Mouse (Mus musculus) ovary, adult 10 weeks (tissue): ENCODE measurements around the gene Lhb. TPM values are rescaled to one million over a fixed set of nuclear protein-coding genes. Genes with fewer than 3 reads are reported as not detected.

ENCODE experiments used
- polyA plus RNA-seq: library from polyadenylated mRNA; stranded (reverse); fragments of 350-450 nt; fragmentation: Illumina TruSeq; extraction: RNeasy Lipid Tissue Mini Kit (QIAGEN cat#74804); gene quantifications from one replicate; pipeline ENCODE4 v1.2.3, GENCODE M21; 2014

Lhb gene
- polyA plus RNA-seq: not detected

DNA sequence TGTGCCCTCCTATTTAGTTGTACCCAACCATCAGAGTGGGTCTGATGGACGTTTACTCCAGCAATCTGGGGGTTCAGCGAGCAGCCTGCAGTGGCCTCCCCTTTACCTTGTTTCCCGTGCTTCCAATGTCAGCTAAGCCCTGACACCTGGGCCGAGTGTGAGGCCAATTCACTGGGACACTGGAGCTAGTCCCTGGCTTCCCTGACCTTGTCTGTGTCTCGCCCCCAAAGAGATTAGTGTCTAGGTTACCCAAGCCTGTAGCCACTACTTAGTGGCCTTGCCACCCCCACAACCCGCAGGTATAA lies at the start of gene Lhb:
Lhb (plus strand) TSS at position 206 of the 305 bp plus-strand sequence.

DNA sequence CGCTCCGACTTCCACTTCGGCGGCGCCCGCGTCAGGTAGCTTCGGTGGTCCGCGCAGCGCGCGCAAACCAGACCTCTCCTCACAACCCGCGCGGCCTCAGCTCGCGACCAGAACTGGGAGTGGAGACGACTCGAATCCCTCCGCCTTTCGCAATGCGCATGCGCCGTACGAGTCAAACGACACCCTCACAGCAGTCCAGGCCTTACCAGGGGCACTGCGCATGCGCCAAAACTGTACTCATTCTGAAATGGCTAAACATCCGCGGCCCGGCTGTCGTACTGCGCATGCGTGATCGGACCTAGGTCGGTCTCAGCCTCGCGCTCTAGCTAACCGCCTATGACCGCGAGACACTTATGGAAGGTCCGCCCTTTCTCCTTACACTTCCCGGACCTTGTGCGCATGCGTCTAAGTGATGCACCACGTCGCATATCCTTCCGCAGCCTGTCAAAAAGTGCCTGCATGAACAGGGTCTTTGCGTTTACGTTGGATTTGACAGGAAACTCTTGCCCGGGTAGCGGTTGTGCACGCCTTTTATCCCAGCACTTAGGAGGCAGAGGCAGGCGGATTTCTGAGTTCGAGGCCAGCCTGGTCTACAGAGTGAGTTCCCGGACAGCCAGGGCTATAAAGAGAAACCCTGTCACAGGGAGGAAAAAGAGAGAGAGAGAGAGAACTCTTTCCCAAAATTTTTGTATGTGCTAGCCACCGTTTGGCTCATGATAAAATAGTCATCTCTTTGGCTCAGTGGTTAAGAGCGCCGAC lies 24.9 kb upstream of the Lhb start, which contains the start of gene Snrnp70:
Snrnp70 (minus strand) TSS at position 165 of the 759 bp plus-strand sequence.

DNA sequence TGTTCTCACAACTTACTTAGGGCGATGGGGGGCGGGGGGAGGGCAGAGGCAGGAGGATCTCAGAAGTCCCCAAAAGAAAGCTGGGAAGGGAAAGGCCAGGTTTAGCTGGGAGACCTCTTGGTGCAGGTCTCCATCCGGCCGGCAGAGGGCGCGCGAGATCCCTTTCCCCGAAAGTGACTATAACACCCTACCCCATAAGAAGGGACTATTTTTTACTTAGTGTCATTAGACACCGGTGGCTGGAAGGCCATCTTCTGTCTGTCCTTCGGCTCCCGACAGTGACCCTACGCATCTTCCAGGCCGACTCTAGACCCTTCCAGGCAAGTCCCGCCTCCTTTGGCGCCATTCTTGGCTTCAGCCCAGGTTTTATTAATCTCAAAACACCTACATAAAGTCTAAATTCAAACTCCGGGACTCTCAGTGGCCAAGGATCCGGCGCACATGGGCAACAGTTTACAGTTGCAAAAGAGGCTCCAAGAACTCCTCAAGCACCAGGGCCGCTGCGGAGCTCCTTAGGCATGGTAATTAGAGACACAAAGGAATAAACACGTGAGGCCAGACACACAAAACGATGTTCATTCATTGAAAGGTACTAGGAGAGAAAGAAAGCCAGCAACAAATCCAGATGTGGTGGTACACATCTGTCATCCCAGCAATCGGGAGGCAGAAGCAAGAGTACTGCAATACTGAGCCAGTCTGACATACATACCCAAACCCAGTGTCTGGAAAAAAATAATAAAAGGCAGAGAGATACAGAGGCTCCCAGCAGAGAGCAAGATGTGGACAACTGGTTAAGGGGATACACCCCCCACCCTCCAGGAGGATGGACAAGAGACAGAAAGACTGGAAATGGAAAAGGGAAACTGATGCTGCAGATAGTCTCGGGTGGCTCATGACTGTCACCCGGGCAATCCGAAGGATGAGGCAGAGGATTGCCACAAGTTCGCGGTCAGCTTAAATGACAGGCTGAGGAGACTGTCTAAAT lies 15.2 kb upstream of the Lhb start, which contains the start of gene Kcna7:
Kcna7 (plus strand) TSS at position 563 of the 985 bp plus-strand sequence.

DNA sequence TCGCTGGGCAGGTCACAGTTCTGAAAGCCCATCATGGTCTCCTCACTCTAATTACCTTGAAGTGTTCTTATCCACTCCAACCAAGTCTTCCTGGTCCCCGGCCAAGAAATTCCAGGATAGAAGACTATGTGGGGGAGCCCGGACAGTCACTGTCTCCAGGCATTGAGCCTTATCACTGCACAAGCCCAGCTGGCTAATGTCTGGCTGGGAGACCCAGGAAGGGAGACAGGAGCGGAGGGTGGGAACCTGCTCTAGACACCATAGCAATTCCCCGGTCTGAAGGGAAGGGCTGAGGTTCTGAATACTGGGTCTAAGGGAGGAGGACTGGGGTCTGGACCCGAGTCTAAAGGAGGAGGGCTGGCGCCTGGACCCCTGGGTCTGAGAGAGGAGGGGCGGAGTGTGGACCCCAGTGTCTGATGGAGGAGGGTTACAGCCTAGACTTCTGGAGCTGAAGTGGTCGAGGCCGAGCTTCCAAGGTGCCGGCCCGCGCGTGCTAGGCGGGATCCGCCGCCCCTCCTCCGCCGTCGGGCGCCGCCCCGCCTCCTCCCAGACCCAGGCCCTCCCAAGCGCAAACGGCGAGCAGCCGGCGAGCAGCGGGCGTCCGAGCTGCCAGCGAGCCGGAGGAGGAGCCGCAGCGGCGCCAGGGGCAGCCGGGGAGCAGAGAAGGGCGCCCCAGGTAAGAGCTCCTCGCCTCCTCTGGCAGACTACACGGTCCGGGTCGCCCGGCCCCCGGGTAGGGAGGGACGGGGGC lies 7.3 kb upstream of the Lhb start, which contains the start of gene Ntf5:
Ntf5 (plus strand) TSS at position 583 of the 751 bp plus-strand sequence.

DNA sequence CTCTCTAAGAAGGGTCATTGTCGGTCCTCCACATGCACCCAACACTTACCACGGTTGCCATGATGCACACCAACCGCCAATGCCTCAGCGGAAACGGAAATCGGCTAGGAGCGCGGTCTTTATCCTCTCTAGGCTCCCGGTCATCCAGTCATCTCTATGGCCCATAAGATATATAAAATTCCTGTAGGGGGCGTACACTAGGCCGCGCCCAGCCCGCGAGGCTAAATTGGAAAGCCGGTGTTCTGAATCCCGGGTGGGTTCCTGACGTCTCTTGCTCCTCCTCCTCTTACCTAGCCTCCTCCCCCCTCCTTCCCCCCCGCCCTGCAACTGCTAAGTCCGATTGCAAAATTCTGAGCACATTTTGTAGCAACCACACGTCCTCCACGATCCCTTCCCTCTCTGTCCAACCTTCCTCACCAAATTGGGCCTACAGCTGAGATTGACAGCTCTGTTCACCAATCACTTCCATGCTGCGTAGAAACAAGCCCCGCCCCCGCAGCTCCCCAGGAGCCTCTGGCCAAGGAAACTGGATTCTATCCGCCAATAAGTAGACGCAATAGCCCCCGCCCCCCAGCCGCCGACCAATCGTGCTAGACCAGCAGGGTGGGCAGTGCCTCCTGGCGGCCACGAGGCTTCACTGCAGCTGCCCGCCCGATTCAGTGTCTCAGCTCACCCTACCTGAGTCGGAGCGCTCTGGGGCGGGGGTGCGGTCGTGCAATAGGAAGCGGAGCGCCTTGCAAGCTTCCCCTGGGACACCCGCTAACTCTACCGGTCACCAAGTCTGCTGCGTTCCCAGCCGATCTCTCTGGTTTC lies 13.8 kb downstream of the Lhb start, which contains the start of gene Gys1:
Gys1 (plus strand) TSS at position 642 of the 813 bp plus-strand sequence.

DNA sequence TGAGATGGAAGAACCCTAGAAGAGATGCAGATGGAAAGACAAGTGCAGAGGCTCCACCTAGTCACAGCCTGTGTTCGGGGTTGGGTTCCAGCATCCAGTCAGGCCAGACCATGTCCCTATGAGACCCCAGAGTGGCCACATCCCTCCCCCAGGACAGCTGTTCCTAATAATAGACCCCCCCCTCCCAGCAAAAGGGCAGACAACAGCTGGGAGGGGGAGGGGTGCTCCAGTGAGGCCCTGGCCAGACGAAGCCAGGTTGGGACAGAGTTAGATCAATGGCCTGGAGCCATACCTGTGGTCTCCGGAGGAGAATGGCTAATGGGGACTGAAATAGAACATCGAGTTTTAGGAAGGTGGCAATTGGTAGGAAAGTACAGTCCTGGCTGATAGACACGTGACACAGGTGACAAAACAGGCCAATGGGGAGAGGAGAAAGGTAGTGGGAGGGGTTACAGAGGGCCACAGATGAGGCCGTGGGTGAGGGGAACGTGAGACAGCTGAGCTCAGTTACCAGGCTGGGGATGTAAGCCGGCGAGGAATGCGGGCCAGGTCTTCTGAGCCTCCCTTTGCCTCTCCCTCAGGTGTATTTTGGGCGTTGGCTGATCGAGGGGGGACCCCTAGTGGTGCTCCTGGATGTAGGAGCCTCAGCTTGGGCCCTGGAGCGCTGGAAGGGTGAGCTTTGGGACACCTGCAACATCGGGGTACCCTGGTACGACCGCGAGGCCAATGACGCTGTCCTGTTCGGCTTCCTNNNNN lies 17.1 kb downstream of the Lhb start, which contains the start of gene Ruvbl2:
Ruvbl2 (minus strand) TSS at position 576 of the 756 bp plus-strand sequence.

DNA sequence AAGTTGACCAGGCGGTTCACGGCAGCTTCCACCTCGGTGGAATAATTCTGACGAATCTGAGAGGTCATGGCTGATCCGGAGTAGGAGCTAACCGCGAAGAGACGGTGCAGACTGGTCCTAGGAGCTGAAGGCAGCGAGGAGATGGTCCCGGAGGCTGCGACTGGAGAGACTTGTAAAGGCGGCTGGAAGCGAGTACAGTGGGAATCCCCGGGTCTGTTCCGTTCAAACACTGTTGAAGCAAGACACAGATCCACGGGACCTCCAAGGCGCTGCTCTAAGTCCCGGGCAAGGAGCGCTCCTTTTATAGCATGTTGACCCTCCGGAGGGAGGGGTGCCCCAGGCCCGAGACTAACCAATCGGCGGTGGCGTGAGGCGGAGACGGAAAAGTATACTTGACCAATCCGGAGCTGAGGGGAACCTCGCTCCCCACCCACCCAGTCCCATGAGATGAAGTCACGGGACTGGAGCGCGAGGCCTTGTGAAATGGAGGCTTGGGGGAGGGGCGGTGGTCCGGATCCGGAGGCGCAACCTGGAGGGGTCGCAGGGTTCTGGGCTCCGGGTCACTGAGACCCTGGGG lies 39.0 kb downstream of the Lhb start, which contains the start of gene Ftl1:
Ftl1 (minus strand) TSS at position 321 of the 577 bp plus-strand sequence.

DNA sequence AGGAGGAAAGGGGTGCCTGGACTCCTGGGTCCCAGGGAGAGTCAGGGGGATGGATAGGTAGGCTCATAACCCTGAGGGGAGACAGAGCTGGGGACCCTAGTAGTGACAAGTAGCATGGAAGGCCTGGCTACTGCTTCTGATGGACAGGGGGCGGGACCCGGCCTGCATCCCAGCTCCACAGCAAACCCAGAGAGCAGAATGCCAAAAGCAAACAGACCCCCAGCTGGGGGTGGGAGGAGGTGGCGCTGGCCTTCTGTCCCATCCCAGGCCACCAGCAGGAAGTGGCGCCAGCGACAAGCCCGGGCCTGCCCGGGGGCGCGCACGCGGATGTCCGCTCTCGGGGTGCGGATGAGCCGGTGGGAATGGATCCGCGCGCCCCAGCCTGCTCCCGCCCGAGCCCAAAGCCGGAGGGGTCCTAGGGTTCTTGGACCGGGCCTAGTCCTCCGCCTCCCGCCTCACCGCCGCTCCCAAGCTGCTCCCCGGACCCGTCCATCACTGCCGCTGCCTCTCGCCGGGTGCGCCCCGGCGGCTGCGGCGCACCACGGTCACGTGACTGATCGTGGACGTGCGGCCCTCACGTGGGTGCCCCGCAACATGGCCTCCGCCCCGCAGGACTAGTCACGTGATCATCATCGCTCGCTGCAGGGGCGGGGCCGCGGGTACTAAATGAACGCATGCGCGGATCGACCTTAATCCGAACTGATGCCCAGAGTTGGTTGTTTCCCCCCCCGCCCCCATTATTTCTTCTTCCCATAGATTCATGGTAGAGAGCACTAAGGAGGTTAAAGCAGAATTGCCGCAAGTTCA lies 45.9 kb downstream of the Lhb start, which contains the start of gene Bax:
Bax (minus strand) TSS at position 616 of the 807 bp plus-strand sequence.

Other genes starting within 250 kb of the Lhb start
- gene Gfy, start 241.3 kb upstream of the Lhb start, polyA plus RNA-seq: not detected
- gene Pth2, start 239.8 kb upstream of the Lhb start, polyA plus RNA-seq: not detected
- not detected for gene Ccdc155, start 215.9 kb upstream of the Lhb start, polyA plus RNA-seq
- gene Dkkl1, start 208.7 kb upstream of the Lhb start, polyA plus RNA-seq: not detected
- gene Tead2, start 205.1 kb upstream of the Lhb start, polyA plus RNA-seq: 10.9 TPM
- gene Cd37, start 181.7 kb upstream of the Lhb start, polyA plus RNA-seq: not detected
- gene Slc6a16, start 179.7 kb upstream of the Lhb start, polyA plus RNA-seq: not detected
- not detected for gene Slc6a21, start 143.3 kb upstream of the Lhb start, polyA plus RNA-seq
- gene Trpm4, start 87.0 kb upstream of the Lhb start, polyA plus RNA-seq: 0.46 TPM
- gene Hrc, start 85.5 kb upstream of the Lhb start, polyA plus RNA-seq: 0.31 TPM
- not detected for gene Ppfia3, start 53.8 kb upstream of the Lhb start, polyA plus RNA-seq
- gene Lin7b, start 50.2 kb upstream of the Lhb start, polyA plus RNA-seq: not detected
- 78.5 TPM for gene Snrnp70, start 25.1 kb upstream of the Lhb start, polyA plus RNA-seq
- not detected for gene Kcna7, start 15.2 kb upstream of the Lhb start, polyA plus RNA-seq
- gene Ntf5, start 7.1 kb upstream of the Lhb start, polyA plus RNA-seq: 2.6 TPM
- gene Gys1, start 14.0 kb downstream of the Lhb start, polyA plus RNA-seq: 4.5 TPM
- 2.1 TPM for gene Ruvbl2, start 17.3 kb downstream of the Lhb start, polyA plus RNA-seq
- 0.88 TPM for gene Ftl1, start 39.1 kb downstream of the Lhb start, polyA plus RNA-seq
- gene Bax, start 46.1 kb downstream of the Lhb start, polyA plus RNA-seq: 1.9 TPM
- gene Tulp2, start 61.1 kb downstream of the Lhb start, polyA plus RNA-seq: 2.3 TPM
- gene Gm45808, start 66.0 kb downstream of the Lhb start, polyA plus RNA-seq: not detected
- 28.5 TPM for gene Dhdh, start 68.0 kb downstream of the Lhb start, polyA plus RNA-seq
- gene Nucb1, start 89.6 kb downstream of the Lhb start, polyA plus RNA-seq: 55.5 TPM
- gene Ppp1r15a, start 105.4 kb downstream of the Lhb start, polyA plus RNA-seq: 2.3 TPM
- gene Plekha4, start 105.5 kb downstream of the Lhb start, polyA plus RNA-seq: 0.43 TPM
- gene Hsd17b14, start 134.1 kb downstream of the Lhb start, polyA plus RNA-seq: not detected
- gene Bcat2, start 149.3 kb downstream of the Lhb start, polyA plus RNA-seq: 2.1 TPM
- gene Fgf21, start 194.7 kb downstream of the Lhb start, polyA plus RNA-seq: not detected
- gene Fut1, start 196.5 kb downstream of the Lhb start, polyA plus RNA-seq: not detected
- not detected for gene Izumo1, start 201.0 kb downstream of the Lhb start, polyA plus RNA-seq
- not detected for gene Rasip1, start 206.7 kb downstream of the Lhb start, polyA plus RNA-seq
- gene Mamstr, start 219.2 kb downstream of the Lhb start, polyA plus RNA-seq: 0.51 TPM
- 0.94 TPM for gene Fut2, start 245.6 kb downstream of the Lhb start, polyA plus RNA-seq